Mouse (Mus musculus): ENCODE measurements around the gene Eif3j1.
"Not testable (repeated sequence)": the region's sequence is repeated elsewhere in the genome, so short reads cannot be mapped to it uniquely, and the experiment has no call there.

Eif3j1 gene

GRCm38 (mm10) chr2:122027862-122028755 lies at the start of gene Eif3j1:
Gene Eif3j1 (plus strand): TSS chr2:122028546.
- DNase-seq (ENCODE audit: low spot score): peak; percentile 83

DNA sequence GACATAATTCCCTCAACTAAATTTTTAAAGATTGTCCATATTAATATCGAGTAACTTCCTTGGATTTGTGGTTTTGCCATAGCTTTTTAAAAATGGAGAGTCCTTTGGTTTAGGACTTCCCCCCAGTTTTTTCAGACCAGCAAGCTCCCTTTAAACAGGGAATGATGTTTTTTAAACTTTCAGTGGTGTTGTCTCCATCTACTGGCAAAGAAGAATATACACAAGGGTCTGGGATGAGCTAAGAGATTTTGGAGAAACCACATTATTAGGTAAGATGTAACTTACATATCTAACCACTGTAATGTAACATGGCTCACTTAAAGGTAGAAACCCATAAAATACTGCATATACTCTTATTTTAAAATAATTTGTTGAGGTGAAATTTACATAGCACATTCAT lies 32.6 kb upstream of the Eif3j1 start:
- DNase-seq (ENCODE audit: low spot score): peak; percentile 9

- DNase-seq (ENCODE audit: low spot score): no peak
Measured at GRCm38 (mm10) chr2:122008832-122009231, 19.5 kb upstream of the Eif3j1 start.

- DNase-seq (ENCODE audit: low spot score): no peak
Measured at GRCm38 (mm10) chr2:122011441-122011840, 16.9 kb upstream of the Eif3j1 start.

GRCm38 (mm10) chr2:122018705-122019104 lies 9.6 kb upstream of the Eif3j1 start:
- no peak for DNase-seq (ENCODE audit: low spot score)

- DNase-seq (ENCODE audit: low spot score): no peak
Measured at GRCm38 (mm10) chr2:122022284-122022683, 6.1 kb upstream of the Eif3j1 start.

GRCm38 (mm10) chr2:122027091-122027490 lies 1.3 kb upstream of the Eif3j1 start:
- not testable (repeated sequence) for DNase-seq (ENCODE audit: low spot score)

DNA sequence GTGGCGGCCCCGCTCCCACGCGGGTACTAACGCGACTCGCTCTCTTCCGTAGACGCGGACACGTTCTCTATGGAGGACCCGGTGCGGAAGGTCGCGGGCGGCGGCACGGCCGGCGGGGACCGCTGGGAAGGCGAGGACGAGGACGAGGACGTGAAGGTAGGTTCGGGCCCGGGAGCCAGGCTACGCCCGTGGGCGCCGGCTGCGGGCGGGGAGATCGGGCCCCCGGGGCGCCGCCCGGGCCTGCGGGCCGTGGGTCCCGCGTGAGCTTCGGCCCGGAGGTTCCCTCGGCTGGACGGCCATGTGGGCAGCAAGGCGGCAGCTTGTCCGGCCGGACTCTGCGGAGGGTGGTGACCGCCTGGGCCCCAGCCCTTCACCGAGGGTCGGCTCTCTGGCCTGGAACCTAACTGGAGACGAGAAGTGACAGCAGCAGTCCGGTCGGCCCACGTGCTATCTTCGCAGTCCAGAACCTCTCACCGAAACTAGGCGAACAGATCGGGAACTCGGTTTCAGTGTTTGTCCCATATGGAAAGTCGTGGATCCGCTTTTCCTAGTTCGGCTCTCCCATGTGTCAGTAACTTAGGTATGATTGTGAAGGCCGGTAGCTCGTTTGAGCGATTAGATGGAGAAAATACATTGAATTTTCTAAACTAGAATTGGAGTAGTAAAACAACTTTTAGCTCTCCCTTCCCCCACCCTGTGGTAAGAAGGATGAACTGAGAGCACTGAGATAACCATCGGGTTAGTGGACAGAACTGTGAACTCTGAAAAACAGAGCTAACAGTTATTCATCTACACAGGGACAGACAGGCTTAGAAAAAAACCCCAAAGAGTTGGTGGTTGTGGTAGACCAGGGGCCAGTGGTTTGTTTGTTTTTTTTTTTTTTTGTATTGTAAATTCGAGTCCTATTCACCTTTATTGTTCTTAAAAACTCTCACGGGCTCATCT lies 682 bp downstream of the Eif3j1 start:
- peak; percentile 52 for DNase-seq (ENCODE audit: low spot score)

GRCm38 (mm10) chr2:122031970-122032369 lies 3.6 kb downstream of the Eif3j1 start:
- no peak for DNase-seq (ENCODE audit: low spot score)

DNA sequence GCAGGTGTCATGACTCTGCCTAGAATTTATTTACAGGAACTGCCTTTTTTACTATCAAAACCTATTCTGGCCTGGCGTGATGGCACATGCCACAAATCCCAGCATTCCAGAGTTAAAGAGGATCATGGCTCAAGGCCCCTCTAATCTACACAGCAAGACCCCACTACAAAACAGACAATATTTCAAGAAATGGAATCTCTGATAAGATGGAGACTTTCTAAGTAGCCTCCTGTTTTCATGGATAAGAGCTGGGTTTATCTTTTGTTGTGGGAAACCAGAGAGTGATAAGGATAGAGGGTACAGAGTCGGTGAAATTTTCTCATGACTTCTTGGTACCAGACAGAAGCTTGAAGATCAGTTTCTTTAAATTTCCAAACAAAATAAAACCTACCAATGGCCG lies 7.7 kb downstream of the Eif3j1 start:
- peak; percentile 63 for DNase-seq (ENCODE audit: low spot score)

- DNase-seq (ENCODE audit: low spot score): no peak
Measured at GRCm38 (mm10) chr2:122043926-122044325, 15.6 kb downstream of the Eif3j1 start.

DNA sequence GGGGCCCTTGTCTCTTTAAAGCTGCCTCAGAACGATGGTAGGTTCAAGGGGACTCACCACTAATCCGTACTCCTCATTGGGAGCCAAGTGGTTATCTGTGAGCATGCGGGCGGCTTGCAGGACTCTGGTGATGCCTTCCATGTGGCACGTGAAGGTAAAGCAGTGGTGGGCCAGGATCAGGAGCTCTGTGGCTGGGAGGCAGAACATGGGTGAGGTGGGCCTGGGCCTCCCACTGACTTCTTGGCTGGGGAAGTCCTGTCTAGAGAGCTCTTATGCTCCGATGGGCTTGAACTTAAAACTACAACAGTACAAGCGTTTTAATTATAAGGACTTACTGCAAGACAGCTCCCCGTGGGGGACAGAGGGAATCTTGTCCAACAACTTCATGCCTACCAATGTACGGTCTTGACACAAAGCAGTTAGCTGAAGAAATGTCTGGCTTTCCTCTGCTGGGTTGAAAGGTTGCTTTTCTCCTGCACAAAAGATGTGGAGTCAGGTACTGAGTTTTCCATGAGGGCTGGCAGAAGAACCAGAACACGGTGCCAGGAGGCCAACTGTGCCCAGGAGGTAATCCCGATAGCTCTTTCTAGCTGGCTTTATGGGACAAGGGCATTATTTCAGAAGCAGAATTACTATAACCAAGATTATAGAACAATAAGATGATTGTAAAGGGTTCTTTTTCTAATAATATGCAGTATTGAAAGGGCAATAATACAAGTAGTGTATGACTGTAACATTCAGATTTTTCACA lies 31.2 kb downstream of the Eif3j1 start:
- no peak for DNase-seq (ENCODE audit: low spot score)

DNA sequence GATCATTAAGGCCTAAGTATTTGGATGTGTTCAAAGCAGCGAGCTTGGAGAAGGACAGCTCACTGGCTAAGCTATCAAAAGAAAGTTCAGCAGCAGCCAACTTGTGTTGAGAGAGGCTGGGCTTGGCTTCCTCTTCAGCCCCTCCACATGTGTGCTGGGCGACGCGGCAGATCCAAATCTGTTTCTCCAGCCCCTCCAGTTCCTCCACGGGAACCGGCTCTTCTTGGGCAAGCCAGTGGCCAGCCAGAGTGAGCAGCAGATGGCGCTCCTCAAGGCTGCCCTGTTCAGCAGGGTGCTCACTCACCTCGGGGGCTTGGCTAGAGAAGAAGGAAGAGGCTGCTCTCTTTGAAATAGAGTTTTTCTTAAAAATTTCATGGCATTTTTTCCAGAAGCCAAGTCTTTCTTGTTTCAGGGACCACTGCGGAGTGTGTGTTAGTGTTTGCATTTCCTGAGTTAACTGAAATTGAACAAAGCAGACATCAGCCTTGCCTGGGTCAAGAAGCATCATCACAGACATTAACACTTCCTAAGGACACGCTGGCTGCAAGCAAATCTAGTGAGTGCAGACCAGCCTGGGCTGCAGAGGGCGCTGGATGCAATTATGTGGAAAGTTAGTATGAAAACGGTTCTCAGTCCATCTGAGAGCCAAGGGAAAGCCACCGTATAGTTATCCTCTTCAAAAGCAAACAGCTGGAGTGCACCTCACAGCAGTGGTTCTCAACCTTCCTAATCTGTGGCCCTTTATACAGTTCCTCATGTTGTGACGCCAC lies 37.0 kb downstream of the Eif3j1 start:
- no peak for DNase-seq (ENCODE audit: low spot score)

DNA sequence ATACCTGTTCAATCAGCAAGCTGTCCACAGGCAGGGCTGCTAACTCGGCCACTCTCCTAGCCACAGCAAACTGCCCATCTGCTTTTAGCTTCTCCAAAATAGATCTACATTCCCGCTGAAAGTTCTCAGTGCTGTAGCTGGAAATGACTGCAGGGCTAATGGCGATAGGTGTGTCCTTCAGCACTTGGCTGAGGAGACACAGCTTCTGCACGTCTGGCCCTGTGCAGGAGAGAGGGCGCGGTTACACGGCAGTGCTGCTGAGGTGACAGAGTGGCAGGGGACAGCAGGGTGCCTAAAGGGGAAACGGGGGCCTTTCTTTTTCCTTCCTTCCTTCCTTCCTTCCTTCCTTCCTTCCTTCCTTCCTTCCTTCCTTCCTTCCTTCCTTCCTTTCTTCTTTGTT lies 37.9 kb downstream of the Eif3j1 start:
- DNase-seq (ENCODE audit: low spot score): no peak

GRCm38 (mm10) chr2:122069144-122069912 lies 41.0 kb downstream of the Eif3j1 start:
- no peak for DNase-seq (ENCODE audit: low spot score)

GRCm38 (mm10) chr2:122069922-122070321 lies 41.6 kb downstream of the Eif3j1 start:
- peak; percentile 67 for DNase-seq (ENCODE audit: low spot score)

DNA sequence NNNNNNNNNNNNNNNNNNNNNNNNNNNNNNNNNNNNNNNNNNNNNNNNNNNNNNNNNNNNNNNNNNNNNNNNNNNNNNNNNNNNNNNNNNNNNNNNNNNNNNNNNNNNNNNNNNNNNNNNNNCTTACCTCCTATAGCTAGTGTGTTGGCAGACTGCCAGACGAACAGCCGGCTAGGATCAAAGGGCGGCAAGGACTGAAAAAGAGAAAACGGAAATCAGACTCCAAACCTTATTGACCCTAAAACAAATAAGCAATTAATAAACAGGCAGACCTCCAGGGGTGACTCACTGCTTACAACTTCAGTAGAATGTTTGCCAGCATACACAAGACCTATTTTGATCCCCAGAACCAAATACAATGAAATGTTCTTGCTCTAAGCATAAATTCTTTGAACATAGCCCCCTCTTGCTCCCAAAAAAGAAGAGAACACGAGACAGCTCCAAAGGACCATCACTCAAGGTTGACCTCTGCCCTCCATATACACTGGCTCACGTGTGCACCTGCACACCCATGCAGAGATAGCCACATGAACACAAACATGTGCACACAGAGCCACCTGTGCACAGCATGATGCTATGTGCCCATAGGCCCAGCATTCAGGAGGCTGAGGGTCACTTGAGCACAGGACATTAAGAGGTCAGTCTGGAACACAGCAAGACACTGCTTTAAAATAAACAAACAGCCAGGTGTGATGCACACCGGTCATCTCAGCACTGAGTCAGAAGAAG lies 53.5 kb downstream of the Eif3j1 start:
- no peak for DNase-seq (ENCODE audit: low spot score)

GRCm38 (mm10) chr2:122086446-122086845 lies 58.1 kb downstream of the Eif3j1 start:
- no peak for DNase-seq (ENCODE audit: low spot score)

GRCm38 (mm10) chr2:122093844-122094243 lies 65.5 kb downstream of the Eif3j1 start:
- no peak for DNase-seq (ENCODE audit: low spot score)

GRCm38 (mm10) chr2:122097686-122098085 lies 69.3 kb downstream of the Eif3j1 start:
- not testable (repeated sequence) for DNase-seq (ENCODE audit: low spot score)

All from c-Kit-positive CD71-positive TER-119-positive erythroid progenitor cells, embryonic 14.5 days (primary cell).